Mouse (Mus musculus) kidney, postnatal 25 days (tissue): ENCODE measurements at regions not wholly inside any gene's neighbourhood (a gene's known extent, or its start where the extent isn't known, plus 50 kb on each side); places are given as distances from the start of the nearest gene placed in this dataset.
A peak's percentile ranks its signal among the peaks of the same experiment; 100 is the strongest.

ENCODE experiments used
- DNase-seq, 2 experiments: peaks; one replicate each; pipeline ENCODE4 v3.0.0; 2021; ENCODE audit warnings: mixed read lengths in 2 of 2

GRCm38 (mm10) chr1:121052120-121052501 is 280.3 kb downstream of the Insig2 start:
- DNase-seq = no peak

- no peak for DNase-seq
Measured at GRCm38 (mm10) chr1:121053692-121054091, 278.7 kb downstream of the Insig2 start.

- no peak for DNase-seq
Measured at GRCm38 (mm10) chr1:121074569-121074968, 257.8 kb downstream of the Insig2 start.

GRCm38 (mm10) chr1:121082839-121083238 is 249.6 kb downstream of the Insig2 start:
- DNase-seq = no peak

GRCm38 (mm10) chr1:121085101-121085727 is 247.2 kb downstream of the Insig2 start:
- peak in 1 of 2 experiments; percentile 2 for DNase-seq

GRCm38 (mm10) chr1:121087124-121087887 is 245.1 kb downstream of the Insig2 start:
- DNase-seq = no peak

GRCm38 (mm10) chr1:121090628-121091027 is 241.8 kb downstream of the Insig2 start:
- no peak for DNase-seq

GRCm38 (mm10) chr1:121092870-121093269 is 239.5 kb downstream of the Insig2 start:
- DNase-seq = no peak

GRCm38 (mm10) chr1:121096551-121097550 is 235.5 kb downstream of the Insig2 start:
- DNase-seq = peak in 1 of 2 experiments; percentile 20

GRCm38 (mm10) chr1:121111776-121112344 is 220.5 kb downstream of the Insig2 start:
- DNase-seq = no peak

GRCm38 (mm10) chr1:121112464-121112863 is 219.9 kb downstream of the Insig2 start:
- DNase-seq = no peak

GRCm38 (mm10) chr1:121116626-121117025 is 215.8 kb downstream of the Insig2 start:
- no peak for DNase-seq

GRCm38 (mm10) chr1:121123436-121123835 is 209.0 kb downstream of the Insig2 start:
- no peak for DNase-seq

- no peak for DNase-seq
Measured at GRCm38 (mm10) chr1:121136284-121136683, 196.1 kb downstream of the Insig2 start.

- no peak for DNase-seq
Measured at GRCm38 (mm10) chr1:121136846-121137245, 195.5 kb downstream of the Insig2 start.

GRCm38 (mm10) chr1:121144981-121145380 is 187.4 kb downstream of the Insig2 start:
- no peak for DNase-seq

- no peak for DNase-seq
Measured at GRCm38 (mm10) chr1:121153476-121153875, 178.9 kb downstream of the Insig2 start.

GRCm38 (mm10) chr1:121154616-121155015 is 177.8 kb downstream of the Insig2 start:
- no peak for DNase-seq

GRCm38 (mm10) chr1:121168651-121169050 is 163.7 kb downstream of the Insig2 start:
- no peak for DNase-seq

GRCm38 (mm10) chr1:121176541-121176940 is 155.8 kb downstream of the Insig2 start:
- DNase-seq = no peak

- DNase-seq = no peak
Measured at GRCm38 (mm10) chr1:121177136-121177907, 155.1 kb downstream of the Insig2 start.

- no peak for DNase-seq
Measured at GRCm38 (mm10) chr1:121177908-121178311, 154.5 kb downstream of the Insig2 start.
